Mouse (Mus musculus) neural tube, embryonic 14.5 days (tissue): ENCODE results near the gene Ttll3. TPM values are rescaled to one million over a fixed set of nuclear protein-coding genes. Genes with fewer than 3 reads are reported as not detected.

Source experiments
- ATAC-seq: fragments of 200-750 bp; cut with Nextera tagmentation; 2 replicates; pipeline ENCODE4 v1.8.0; 2017; ENCODE audit warnings: low read depth, mild to moderate bottlenecking, moderate TSS enrichment, moderate library complexity
- H3K27ac ChIP-seq: fragments of 300-500 bp; sonication (generic); 2 replicates; pipeline ENCODE4 v1.5.1; 2014; ENCODE audit warnings: low read depth, mild to moderate bottlenecking, control low read depth, low read length, moderate library complexity, mixed read lengths
- H3K27me3 ChIP-seq: fragments of 300-500 bp; sonication (generic); 2 replicates; pipeline ENCODE4 v1.6.1; 2014; ENCODE audit warnings: low read length; ENCODE audit not compliant: control insufficient read depth, insufficient read depth
- H3K36me3 ChIP-seq: fragments of 300-500 bp; sonication (generic); 2 replicates; pipeline ENCODE4 v1.6.1; 2014; ENCODE audit warnings: low read length, mixed read lengths; ENCODE audit not compliant: control insufficient read depth, insufficient read depth
- H3K4me1 ChIP-seq: fragments of 300-500 bp; sonication (generic); 2 replicates; pipeline ENCODE4 v1.6.1; 2014; ENCODE audit warnings: low read length; ENCODE audit not compliant: control insufficient read depth, insufficient read depth
- H3K4me2 ChIP-seq: fragments of 300-500 bp; sonication (generic); 2 replicates; pipeline ENCODE4 v1.6.1; 2014; ENCODE audit warnings: mild to moderate bottlenecking, low read depth, low read length, control low read depth
- H3K4me3 ChIP-seq: fragments of 300-500 bp; sonication (generic); 2 replicates; pipeline ENCODE4 v1.5.1; 2014; ENCODE audit warnings: low read depth, low read length, control low read depth, mixed read lengths
- H3K9ac ChIP-seq: fragments of 300-500 bp; sonication (generic); replicated peaks from 2 replicates; pipeline ENCODE4 v1.6.1; 2014; ENCODE audit warnings: low read depth, mild to moderate bottlenecking, control low read depth, low read length, mixed read lengths
- H3K9me3 ChIP-seq: fragments of 300-500 bp; sonication (generic); 2 replicates; pipeline ENCODE4 v1.6.1; 2016; ENCODE audit warnings: low read length; ENCODE audit not compliant: control insufficient read depth
- WGBS: fragments of 180-500 bp; shearing (Covaris S2); extraction: QIAGEN DNeasy Blood & Tissue Kit; methylation state at CpG from one replicate; pipeline ENCODE4 v1.1.7; 2014; 5-methylcytosine and 5-hydroxymethylcytosine counted together
- polyA plus RNA-seq: library from polyadenylated mRNA; unstranded; fragments of >200 nt; fragmentation: Nextera tagmentation; extraction: Ambion mirVana; gene quantifications from 2 replicates; pipeline ENCODE4 v1.2.1, GENCODE M21; 2014

Ttll3 gene
- polyA plus RNA-seq, 1 experiment from 2014 or later = 8.9 TPM

- WGBS = 75% methylated on average over 12 of the region's 12 CpGs
These were observed 15.8 kb downstream of the Ttll3 start for GRCm38 (mm10) chr6:113404649-113405448.

GRCm38 (mm10) chr6:113405483-113405882, 16.4 kb downstream of the Ttll3 start:
- Histone ChIP-seq H3K9ac (no peak overlapping the region), H3K27me3 (no peaks in the 10 kb centered on the region), H3K9me3 (no peaks in the 10 kb centered on the region), H3K36me3 (0 out of 2 replicates have a peak, but pooled peaks cover 3% of the 10 kb centered on the region), H3K4me1 (no peaks in the 10 kb centered on the region), H3K4me2 (no peak overlapping the region), H3K27ac (no peak overlapping the region), H3K4me3 (no peak overlapping the region)
- ATAC-seq = no peak
- WGBS = 95% methylated on average over 6 of the region's 6 CpGs

More at GRCm38 (mm10) chr6:113404649-113405448, 15.8 kb downstream of the Ttll3 start:
- Histone ChIP-seq H3K27ac (no peak overlapping the region), H3K36me3 (0 out of 2 replicates have a peak, but pooled peaks cover 3% of the 10 kb centered on the region), H3K9me3 (no peaks in the 10 kb centered on the region), H3K9ac (no peak overlapping the region), H3K4me3 (no peak overlapping the region), H3K27me3 (no peaks in the 10 kb centered on the region), H3K4me1 (no peaks in the 10 kb centered on the region), H3K4me2 (no peak overlapping the region)
- no peak for ATAC-seq

- Histone ChIP-seq H3K4me2 (no peak overlapping the region), H3K27me3 (no peaks in the 10 kb centered on the region), H3K4me1 (no peaks in the 10 kb centered on the region), H3K4me3 (no peak overlapping the region), H3K9me3 (no peaks in the 10 kb centered on the region), H3K9ac (no peak overlapping the region), H3K36me3 (0 out of 2 replicates have a peak, but pooled peaks cover 3% of the 10 kb centered on the region), H3K27ac (no peak overlapping the region)
- 82% methylated on average over 9 of the region's 9 CpGs for WGBS
- no peak for ATAC-seq
These were observed 17.6 kb downstream of the Ttll3 start for GRCm38 (mm10) chr6:113406683-113407082.

GRCm38 (mm10) chr6:113410001-113410400, 20.9 kb downstream of the Ttll3 start:
- Histone ChIP-seq H3K9ac (no peak overlapping the region), H3K27ac (no peak overlapping the region), H3K4me2 (no peak overlapping the region), H3K36me3 (peaks cover 3% of the 10 kb centered on the region; the same call in 1 of the 2 replicates), H3K4me3 (no peak overlapping the region), H3K27me3 (no peaks in the 10 kb centered on the region), H3K9me3 (no peaks in the 10 kb centered on the region), H3K4me1 (no peaks in the 10 kb centered on the region)
- 69% methylated on average over 1 of the region's 1 CpGs for WGBS
- no peak for ATAC-seq

GRCm38 (mm10) chr6:113416416-113416815, 27.4 kb downstream of the Ttll3 start:
- H3K4me2 ChIP-seq = no peak overlapping the region
- H3K27ac ChIP-seq = no peak overlapping the region
- H3K4me3 ChIP-seq = no peak overlapping the region
- peaks cover 11% of the 10 kb centered on the region for H3K4me1 ChIP-seq
- no peak for ATAC-seq
- peaks cover 4% of the 10 kb centered on the region; the same call in 1 of the 2 replicates for H3K36me3 ChIP-seq
- no peaks in the 10 kb centered on the region for H3K27me3 ChIP-seq
- H3K9me3 ChIP-seq = no peaks in the 10 kb centered on the region
- no peak overlapping the region for H3K9ac ChIP-seq
- 73% methylated on average over 5 of the region's 5 CpGs for WGBS

- peak; percentile 66 for ATAC-seq
- Histone ChIP-seq H3K4me1 (peaks cover 11% of the 10 kb centered on the region), H3K9ac (peak overlapping the region; percentile 58), H3K4me2 (peak overlapping the region; percentile 95), H3K4me3 (peak overlapping the region; percentile 54), H3K9me3 (no peaks in the 10 kb centered on the region), H3K27ac (no peak overlapping the region; the same call in 1 of the 2 replicates), H3K36me3 (peaks cover 4% of the 10 kb centered on the region; the same call in 1 of the 2 replicates), H3K27me3 (no peaks in the 10 kb centered on the region)
- 15% methylated on average over 16 of the region's 16 CpGs for WGBS
These were observed 29.6 kb downstream of the Ttll3 start for GRCm38 (mm10) chr6:113418441-113419198.

GRCm38 (mm10) chr6:113419199-113419587, 30.1 kb downstream of the Ttll3 start, which contains the start of gene Rpusd3:
Gene Rpusd3 (minus strand): TSS chr6:113419340.
- H3K27ac ChIP-seq = peak within 1 kb of the TSS; percentile 60; the same call in 1 of the 2 replicates
- ATAC-seq = peak; percentile 99
- peaks cover 4% of the 10 kb centered on the region; the same call in 1 of the 2 replicates for H3K36me3 ChIP-seq
- WGBS = under 1% methylated on average over 25 of the region's 25 CpGs
- H3K4me3 ChIP-seq = peak within 1 kb of the TSS; percentile 54
- peaks cover 11% of the 10 kb centered on the region for H3K4me1 ChIP-seq
- H3K9ac ChIP-seq = peak within 1 kb of the TSS; percentile 58
- H3K27me3 ChIP-seq = no peaks in the 10 kb centered on the region
- no peaks in the 10 kb centered on the region for H3K9me3 ChIP-seq
- H3K4me2 ChIP-seq = peak within 1 kb of the TSS; percentile 95

- no peaks in the 10 kb centered on the region for H3K36me3 ChIP-seq
- no peak overlapping the region for H3K27ac ChIP-seq
- no peak overlapping the region for H3K4me3 ChIP-seq
- ATAC-seq = no peak
- H3K9ac ChIP-seq = no peak overlapping the region
- WGBS = 85% methylated on average over 4 of the region's 4 CpGs
- H3K9me3 ChIP-seq = no peaks in the 10 kb centered on the region
- H3K4me2 ChIP-seq = no peak overlapping the region
- peaks cover 7% of the 10 kb centered on the region for H3K4me1 ChIP-seq
- no peaks in the 10 kb centered on the region for H3K27me3 ChIP-seq
These were observed 33.9 kb downstream of the Ttll3 start for GRCm38 (mm10) chr6:113423000-113423399.

GRCm38 (mm10) chr6:113424187-113424586, 35.1 kb downstream of the Ttll3 start:
- no peak overlapping the region for H3K4me3 ChIP-seq
- H3K4me2 ChIP-seq = no peak overlapping the region
- ATAC-seq = no peak
- WGBS = 90% methylated on average over 7 of the region's 7 CpGs
- no peak overlapping the region for H3K9ac ChIP-seq
- no peaks in the 10 kb centered on the region for H3K36me3 ChIP-seq
- no peaks in the 10 kb centered on the region for H3K4me1 ChIP-seq
- no peaks in the 10 kb centered on the region for H3K27me3 ChIP-seq
- no peak overlapping the region for H3K27ac ChIP-seq
- H3K9me3 ChIP-seq = no peaks in the 10 kb centered on the region
